Mouse (Mus musculus) CD4-positive, CD25-positive, alpha-beta regulatory T cell, adult 4 months (primary cell): ENCODE data around the gene Ptgis. TPM values are rescaled to one million over a fixed set of nuclear protein-coding genes. Genes with fewer than 3 reads are reported as not detected.

Source experiments
- ATAC-seq: one replicate; pipeline ENCODE4 v1.8.0; 2017
- polyA plus RNA-seq, 2 experiments: library from polyadenylated mRNA; unstranded; fragments of 100-300 nt; shearing (Covaris generic); gene quantifications; one replicate each; pipeline ENCODE4 v1.2.1; 2017

Gene Ptgis
- polyA plus RNA-seq, 2 experiments from 2014 or later: 0.16 TPM; not detected in 1

GRCm38 (mm10) chr2:167150135-167150534 lies 90.3 kb downstream of the Ptgis start:
- no peak for ATAC-seq

DNA sequence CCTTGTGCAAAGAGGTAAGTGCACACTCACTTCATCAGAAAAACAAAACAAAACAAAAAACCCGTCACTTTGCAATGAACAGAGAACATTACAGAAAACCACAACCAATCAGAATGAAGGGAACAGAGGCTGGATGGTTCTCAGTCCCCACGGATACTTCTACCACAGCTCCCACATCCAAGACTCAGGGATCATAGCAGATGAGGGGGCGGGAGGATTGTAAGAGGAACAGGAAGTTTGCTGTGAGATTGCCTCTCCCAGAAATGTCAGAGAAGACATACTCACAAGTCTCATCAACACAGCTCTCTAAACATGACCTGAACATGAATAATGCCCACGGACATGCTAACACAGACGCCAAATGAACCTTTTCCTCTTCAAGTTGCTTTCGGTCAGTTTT lies 91.4 kb downstream of the Ptgis start:
- no peak for ATAC-seq

DNA sequence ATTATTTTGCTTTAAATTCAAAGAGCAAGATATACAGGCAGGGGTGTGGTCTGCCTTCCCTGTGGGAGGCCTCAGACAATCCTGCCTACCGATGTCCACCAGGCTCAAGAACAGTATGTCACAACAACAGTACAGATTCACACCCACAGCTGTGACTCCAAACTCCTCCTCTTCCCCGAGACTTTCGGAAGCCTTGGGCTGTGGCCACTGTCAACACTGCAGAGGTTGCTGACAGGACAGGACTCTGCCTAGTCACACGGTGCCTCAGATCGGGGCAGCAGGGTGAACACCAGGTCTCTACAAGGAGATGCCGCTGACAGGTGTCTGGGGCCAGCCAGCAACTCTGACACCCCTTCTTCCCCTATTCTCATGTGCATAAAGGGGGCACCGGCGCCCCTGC lies 92.7 kb downstream of the Ptgis start:
- ATAC-seq: no peak

GRCm38 (mm10) chr2:167145904-167146303 lies 94.5 kb downstream of the Ptgis start:
- no peak for ATAC-seq

- ATAC-seq: no peak
Observed at GRCm38 (mm10) chr2:167144439-167145307, 95.7 kb downstream of the Ptgis start.

DNA sequence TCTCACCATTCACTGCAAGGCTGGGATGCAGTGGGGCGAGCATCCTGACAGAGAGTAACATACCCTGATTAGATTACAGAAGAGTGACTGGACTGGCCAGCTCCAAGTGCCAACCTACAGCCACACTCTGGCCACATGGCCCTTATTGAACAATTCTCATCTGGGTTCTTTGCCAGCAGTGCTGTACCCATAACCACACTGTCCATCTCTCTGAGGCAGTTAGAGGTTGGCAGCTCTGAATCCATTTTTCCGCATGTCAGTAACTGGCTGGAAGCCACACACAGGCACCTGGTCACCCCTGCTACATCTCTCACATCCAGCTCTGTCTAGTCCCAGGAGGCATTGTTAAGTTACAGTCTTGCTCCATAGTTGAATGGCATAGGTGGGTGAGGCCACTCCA lies 96.5 kb downstream of the Ptgis start:
- ATAC-seq: no peak

GRCm38 (mm10) chr2:167142282-167142681 lies 98.1 kb downstream of the Ptgis start:
- ATAC-seq: no peak

DNA sequence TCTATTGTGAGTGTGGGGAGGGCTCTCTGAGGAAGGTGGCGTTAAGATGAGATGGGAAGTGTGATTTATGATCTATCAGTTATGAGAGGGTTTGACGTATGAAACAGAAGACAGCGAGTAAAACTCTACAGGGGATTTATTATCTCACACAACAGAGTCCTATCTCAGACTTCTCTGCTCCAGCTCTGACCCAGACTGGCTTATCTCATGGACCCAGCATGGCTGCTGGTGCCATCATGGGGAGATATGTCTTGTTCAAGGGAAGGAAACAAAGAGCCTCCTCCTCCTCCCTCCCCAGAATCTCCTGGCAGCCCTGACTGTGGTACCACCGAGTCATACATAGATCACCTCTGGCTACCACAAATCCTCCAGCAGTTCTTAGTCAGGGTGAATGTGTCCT lies 98.6 kb downstream of the Ptgis start:
- no peak for ATAC-seq

Other genes with a start within 250 kb of the Ptgis start
- 10 to 100 TPM; 48.2 to 69.3 TPM for gene Stau1, start 244.3 kb downstream of the Ptgis start, polyA plus RNA-seq
- 10 to 100 TPM; 33.4 to 61.0 TPM for gene Ddx27, start 225.4 kb downstream of the Ptgis start, polyA plus RNA-seq
- 10 to 100 TPM; 18.1 to 27.6 TPM for gene Znfx1, start 177.6 kb downstream of the Ptgis start, polyA plus RNA-seq
- gene Kcnb1, start 50.4 kb downstream of the Ptgis start, polyA plus RNA-seq: under 1 TPM; 0.22 to 0.92 TPM
- gene B4galt5, start 108.6 kb upstream of the Ptgis start, polyA plus RNA-seq: 1 to 10 TPM; 6.3 to 9.4 TPM
- gene Slc9a8, start 181.1 kb upstream of the Ptgis start, polyA plus RNA-seq: 10 to 100 TPM; 42.4 to 75.1 TPM